Mouse (Mus musculus) hematopoietic stem cell, adult 5-6 weeks (primary cell): ENCODE measurements around the gene Samd4. TPM values are rescaled to one million over a fixed set of nuclear protein-coding genes. Genes with fewer than 3 reads are reported as not detected.
A peak's percentile ranks its signal among the peaks of the same experiment; 100 is the strongest.

Experiments
- ATAC-seq, 2 experiments: fragments of 125-278 bp in 1 of 2; replicated peaks in 1 of 2; 2 replicates each; pipeline ENCODE4 v1.8.0; 2016 to 2017; ENCODE audit warnings: inconsistent platforms in 2 of 2, mild to moderate bottlenecking in 2 of 2, moderate number of reproducible peaks in 2 of 2, low read depth in 1 of 2, moderate TSS enrichment in 1 of 2; ENCODE audit not compliant: low FRiP score in 2 of 2, poor library complexity in 2 of 2, severe bottlenecking in 2 of 2, insufficient read depth in 1 of 2, low TSS enrichment in 1 of 2
- total RNA-seq: library from RNA; stranded (forward); fragments of 172-1452, 232-1000 nt; gene quantifications from 2 replicates; pipeline ENCODE4 v1.2.3, GENCODE M21; 2017

The Samd4 gene
- 0.06 and 2.3 TPM in 2 replicates for total RNA-seq

DNA sequence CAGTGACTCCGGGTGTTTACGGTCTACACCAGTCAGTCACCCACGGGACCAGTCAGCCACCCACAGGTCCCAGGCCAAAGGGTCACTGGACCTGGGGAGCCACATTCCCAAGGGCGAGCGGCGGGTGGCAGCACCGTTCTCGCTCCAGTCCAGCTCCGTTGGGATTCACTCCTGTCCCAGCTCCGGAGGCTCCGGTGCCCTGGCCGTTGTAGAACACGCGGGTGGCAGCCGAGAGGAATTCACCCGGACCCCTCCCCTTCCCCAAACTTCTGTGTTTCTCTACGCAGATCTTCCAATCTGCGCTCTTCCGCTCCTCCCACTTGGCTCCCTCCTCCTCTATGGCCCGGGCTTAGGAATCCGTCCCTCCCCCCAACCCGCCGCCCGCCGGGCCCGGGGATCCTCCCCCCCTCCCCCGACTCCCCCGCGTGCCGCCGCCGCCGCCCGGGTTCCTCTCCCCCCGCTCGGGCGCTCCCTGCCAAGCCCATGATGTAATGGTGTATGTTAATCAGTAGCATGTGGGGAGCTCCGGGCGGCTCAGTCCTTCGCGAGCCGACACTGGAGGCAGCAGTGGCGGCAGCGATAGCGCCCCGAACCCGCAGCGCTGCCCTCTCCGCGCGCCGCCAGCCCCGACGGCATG, at the start of gene Samd4:
Gene Samd4, plus strand, starts transcription at position 424 of the 637 bp plus-strand sequence.
- ATAC-seq = peak; percentile 50 to 55; a peak in 3 of 4 replicates

GRCm38 (mm10) chr14:46839326-46839725, 43.3 kb upstream of the Samd4 start:
- no peak for ATAC-seq

GRCm38 (mm10) chr14:46845706-46846105, 36.9 kb upstream of the Samd4 start:
- ATAC-seq = no peak

DNA sequence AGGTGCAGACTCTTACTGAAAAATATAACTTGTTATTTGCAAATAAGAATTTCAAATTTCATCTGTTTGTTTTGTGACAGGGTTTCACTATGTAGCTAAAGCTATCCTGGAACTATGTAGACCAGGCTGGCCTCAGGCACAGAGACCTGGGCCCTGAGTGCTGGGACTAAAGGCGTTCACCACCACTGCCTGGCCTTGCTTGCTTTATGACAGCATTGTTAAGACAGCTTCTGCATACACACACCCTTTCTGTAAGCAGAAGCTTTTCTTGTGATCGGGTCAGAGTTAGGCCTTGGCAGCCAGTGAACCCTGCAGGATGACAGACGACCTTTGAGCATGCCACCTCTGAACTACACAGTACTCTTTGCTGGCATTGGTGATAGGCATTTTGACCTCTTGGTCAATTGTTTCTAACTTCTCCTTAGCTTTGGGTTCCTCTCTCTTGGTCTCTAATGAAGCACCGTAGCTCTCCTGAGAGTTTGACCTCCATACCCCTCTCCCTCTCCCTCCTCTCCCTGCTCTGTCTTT, 34.5 kb upstream of the Samd4 start:
- ATAC-seq = no peak

- no peak for ATAC-seq
These were observed 33.9 kb upstream of the Samd4 start for GRCm38 (mm10) chr14:46848736-46849135.

DNA sequence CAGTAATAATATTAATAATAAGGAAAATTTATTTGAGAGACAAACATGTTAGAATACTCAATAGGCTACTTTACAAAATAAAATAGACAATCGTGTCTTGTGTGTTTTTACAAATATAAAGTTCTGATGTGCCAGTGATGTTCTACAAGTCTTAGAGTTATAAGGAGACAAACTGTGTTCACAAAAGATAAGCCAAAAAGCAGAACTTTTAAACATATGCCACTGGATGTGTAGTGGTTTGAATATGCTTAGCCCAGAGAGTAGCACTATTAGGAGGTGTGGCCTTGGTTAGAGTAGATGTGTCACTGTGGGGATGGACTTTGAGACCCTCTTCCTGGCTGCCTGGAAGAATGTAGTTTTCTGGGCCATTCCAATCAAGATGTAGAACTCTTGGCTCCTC, 32.9 kb upstream of the Samd4 start:
- no peak for ATAC-seq

GRCm38 (mm10) chr14:46853677-46854076, 29.0 kb upstream of the Samd4 start:
- no peak for ATAC-seq

DNA sequence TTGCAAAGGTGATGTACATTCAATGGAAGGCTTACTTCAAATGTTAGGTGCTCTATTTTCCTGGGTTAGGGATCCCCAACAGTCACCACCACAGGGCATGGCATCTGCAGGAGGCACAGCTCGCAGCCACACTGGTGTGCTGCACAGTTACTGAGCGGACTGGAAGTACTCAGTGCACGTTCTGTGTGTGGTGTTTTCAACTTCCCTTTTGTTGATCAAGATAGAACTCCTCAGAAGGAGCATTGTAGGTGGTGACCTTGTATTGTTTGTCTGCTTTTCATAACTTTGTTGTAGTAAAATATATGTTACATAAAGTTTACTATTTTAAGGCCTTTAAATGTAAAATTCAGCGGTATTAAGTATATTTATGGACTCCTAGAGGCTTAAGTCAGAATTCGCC, 19.7 kb upstream of the Samd4 start:
- ATAC-seq = no peak

DNA sequence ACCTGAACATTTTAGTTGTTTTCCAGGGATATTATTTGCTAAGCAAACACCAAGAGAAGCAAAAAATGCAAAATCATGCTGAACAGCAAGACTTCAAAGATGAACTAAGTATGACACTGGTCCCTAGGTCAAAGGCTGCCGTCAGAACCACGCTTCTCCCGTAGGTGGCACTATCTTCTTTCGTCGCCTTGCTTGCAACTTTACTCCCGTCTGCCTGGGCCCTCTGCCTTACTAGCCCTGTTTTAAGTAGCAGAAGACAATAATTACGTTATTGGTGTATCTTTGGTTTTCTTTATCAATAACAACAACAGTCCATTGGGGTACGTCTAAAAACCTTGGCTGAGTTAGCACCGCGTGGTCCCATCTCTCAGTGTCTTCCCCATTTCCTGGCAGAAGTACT, 1.7 kb upstream of the Samd4 start:
- ATAC-seq = peak; percentile 48 to 65; a peak in 3 of 4 replicates

GRCm38 (mm10) chr14:46881581-46882430, 848 bp upstream of the Samd4 start:
- peak in 1 of 2 experiments; percentile 12; a peak in 1 of 4 replicates for ATAC-seq

DNA sequence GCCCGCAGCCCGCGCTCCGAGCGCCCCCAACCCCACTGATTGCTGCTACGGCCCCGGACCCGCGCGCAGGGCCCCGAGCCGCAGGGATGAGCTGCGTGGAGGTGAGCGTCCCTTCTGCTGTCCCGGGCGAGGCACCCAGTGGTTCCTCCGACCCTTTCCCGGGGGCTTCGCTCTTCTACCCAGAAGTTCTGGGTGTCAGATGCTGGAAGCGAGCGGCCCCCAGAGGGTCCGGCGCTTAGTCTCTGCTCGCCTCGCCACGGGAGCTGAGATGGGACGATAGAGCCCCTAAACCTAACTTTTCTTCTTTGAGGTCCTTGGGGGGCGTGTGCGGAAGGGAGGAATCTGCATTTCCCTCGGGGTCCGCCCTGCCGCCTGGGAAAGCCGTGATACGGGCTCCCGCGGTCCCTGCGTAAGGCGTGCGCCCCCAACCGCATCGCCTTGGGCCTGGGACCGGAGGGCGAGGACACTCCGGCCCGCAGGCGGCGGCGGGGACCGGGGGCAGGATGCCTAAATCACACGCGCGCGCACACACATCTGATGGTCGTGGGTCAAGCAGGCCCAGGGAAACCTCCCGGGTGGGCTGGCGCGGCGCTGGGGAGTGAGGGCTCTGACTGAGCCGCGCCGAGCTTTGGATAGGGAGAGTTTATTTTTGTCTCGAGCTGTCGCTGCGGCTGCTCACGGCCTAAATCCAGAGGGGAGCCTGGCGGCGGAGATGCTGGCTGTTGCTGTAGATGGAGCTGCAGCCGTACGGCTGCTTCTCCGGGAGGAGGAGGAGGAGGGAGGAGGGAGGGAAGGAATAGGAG, 615 bp downstream of the Samd4 start:
- no peak for ATAC-seq

DNA sequence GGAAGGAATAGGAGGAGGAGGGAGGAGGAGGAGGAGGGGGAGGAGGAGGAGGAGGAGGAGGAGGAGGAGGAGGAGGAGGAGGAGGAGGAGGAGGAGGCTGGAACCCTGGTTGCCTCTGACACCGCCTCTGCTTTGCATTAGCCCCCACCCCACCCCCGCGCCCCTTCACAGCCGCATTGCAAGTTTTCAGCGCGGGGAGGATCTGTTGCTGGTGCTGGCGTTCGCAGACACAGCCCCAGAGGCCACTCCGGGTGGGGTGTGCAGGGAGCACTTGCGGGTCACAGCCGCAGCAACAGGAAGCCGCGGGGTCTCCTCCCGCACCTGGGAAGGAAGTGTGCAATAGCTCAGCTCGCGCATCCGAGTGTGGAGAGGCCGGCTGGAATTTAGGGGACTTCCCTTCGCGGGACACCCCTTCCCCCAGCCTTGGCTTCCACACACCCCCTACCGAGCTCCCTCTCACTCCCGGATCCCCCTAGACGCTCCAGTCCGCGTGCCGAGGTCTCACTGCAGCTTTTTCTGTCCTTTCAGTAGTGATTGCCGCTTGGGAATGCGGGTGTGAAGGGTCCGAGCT, 1.3 kb downstream of the Samd4 start:
- ATAC-seq = peak in 1 of 2 experiments; percentile 29; a peak in 2 of 4 replicates

- 0 out of 4 replicates have a peak, but pooled peaks of 1 of the 2 experiments have one; percentile 9 for ATAC-seq
These were observed 2.2 kb downstream of the Samd4 start for GRCm38 (mm10) chr14:46884701-46885428.

DNA sequence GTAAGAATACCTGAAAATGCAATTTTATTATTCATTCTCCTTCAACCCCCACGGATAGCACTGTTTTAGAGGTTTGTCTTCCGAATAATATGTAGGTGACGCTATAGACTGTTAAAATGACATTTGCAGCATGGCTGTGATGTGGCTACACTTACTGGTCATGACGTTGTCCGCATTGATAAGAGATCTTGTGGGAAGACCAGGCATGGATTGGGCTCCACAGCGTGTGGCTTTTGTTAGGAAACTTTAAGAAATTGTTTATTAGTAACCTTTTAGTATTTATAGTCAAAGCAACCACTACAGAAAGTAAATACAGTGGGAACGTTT, 2.7 kb downstream of the Samd4 start:
- ATAC-seq = no peak

DNA sequence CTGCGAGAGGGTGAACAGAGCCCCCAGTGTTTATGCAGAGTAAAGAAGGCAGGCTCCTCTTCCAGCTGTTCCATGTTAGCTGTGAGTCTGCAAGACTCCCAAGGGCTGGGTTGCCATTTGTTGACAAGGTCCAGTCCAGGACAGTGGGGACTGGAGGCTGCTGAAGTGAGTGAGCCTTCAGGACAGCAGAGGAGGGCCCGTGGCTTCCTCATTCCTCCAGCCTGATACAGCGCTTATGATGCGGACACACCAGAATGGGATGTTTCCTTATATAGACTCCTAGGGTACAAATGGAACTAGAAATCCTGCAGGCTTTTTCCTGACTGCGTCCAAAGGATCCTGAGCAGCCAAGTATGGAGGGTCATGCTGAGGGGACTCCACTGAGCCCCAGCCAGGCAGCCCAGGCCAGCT, 3.2 kb downstream of the Samd4 start:
- ATAC-seq = no peak

DNA sequence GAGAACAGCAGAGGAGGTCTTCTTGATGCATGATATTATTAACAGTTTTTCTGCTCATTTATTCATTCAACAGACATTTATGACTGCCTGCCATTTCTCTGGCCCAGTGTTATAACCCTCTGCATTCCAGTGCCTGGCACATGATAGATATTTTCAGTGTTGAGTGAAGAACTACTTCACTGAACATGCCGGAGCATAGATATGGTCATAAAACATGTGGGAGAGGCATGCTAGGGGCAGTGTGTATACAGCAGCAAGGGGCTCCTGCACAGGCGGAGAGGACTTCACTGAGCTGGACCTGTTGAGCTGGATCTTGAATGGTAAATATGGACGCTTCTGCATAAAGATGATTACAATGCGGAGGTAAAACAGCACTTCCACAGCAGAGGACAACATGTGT, 6.4 kb downstream of the Samd4 start:
- no peak for ATAC-seq

GRCm38 (mm10) chr14:46893961-46894360, 11.3 kb downstream of the Samd4 start:
- no peak for ATAC-seq
